Mouse (Mus musculus): ENCODE measurements at regions not wholly inside any gene's neighbourhood (a gene's known extent, or its start where the extent isn't known, plus 50 kb on each side); places are given as distances from the start of the nearest gene placed in this dataset.
A peak's percentile ranks its signal among the peaks of the same experiment; 100 is the strongest.

DNA sequence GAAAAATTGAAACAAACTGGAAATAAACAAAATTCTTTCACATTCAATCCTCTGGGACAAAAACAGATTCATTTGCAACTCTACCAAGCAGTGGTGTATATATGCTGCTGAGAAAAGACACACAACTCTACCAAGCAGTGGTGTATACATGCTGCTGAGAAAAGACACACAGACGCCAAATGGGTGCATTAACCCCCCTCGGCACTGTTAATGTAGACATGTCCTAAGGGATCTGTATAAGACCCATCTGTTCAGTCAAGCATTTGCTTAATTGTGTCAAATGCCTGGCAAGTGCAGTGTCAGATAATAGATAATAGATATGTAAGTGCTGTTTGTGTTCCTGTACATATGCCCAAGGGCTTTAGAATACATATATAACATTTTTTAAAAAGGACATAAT, 1035.2 kb upstream of the B3galt2 start:
- DNase-seq (ENCODE audit: low spot score in 2 of 2): no peak

DNA sequence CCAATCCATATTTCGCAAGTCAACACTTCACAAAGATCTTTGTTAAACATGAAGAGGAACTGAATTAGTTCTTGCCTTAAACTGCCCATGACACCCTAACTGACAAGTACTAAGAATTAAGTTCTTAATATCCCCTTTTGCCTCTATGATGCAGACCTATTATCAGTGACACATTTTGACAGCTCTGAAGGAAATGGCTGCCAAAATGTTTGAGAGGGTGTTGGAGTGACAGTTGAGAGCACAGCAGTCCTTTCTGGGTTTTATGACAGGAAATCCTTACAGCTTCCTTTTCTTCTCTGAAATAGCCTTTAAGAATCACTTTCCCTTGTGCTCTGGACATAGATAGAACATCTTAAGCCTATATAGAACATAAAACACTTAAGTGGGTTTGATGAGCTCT, 1034.4 kb upstream of the B3galt2 start:
- DNase-seq (ENCODE audit: low spot score in 2 of 2): no peak

DNA sequence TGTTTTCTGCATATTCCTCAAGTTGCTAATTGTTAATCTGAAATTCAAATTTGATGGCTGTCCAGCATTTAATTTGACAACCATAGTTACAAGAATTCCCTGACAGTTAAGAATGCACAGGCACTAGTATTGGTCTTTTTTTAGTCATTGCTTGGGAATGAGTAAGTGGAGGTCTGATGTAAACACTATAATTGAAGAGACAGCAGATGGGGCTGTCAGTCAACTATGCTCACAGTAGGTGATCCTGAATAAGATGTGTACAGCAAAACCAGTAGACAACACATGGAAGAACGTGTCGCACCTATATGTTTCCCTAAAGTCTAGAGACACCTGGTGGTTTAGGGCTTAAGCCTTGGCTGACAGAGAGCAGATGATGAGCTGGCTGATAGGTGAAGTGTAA, 1019.0 kb upstream of the B3galt2 start:
- DNase-seq (ENCODE audit: low spot score in 2 of 2): no peak

DNA sequence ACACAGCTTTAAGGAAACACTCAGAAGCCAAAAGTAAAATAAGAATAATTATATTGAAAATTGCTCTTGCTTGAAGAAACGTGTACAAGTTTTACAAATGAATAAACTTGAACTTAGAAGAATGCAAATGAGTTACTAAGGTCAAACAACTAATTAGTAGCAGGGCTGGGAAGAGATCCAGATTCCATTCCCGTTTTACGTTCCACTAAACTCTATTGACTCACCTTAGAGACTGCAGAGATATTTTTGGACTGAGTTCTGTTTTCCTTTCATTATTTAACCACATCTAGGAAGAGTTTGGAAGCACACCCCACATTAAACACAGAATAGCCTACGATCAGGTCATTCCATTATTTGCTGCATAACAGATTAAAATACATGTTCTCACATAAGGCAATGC, 1016.2 kb upstream of the B3galt2 start:
- DNase-seq (ENCODE audit: low spot score in 2 of 2): no peak

DNA sequence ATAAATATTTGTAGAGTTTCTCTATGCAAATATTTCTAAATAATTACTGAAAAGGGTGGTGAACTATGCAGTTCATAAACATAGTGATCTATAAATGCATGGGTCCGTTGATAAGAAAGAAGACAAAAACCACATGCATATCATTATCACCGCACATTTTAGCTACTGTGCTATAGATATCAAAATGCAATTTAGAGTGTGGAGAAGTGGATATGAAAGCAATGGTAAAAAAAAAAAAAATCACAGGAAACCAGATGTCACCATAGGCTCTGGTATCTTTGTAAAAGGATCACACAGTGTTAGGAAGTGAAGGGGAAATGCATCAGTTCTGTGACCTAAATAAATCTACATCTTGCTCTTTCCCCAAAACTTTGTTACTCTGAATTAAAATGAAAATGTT, 985.2 kb upstream of the B3galt2 start:
- DNase-seq (ENCODE audit: low spot score in 2 of 2): no peak

DNA sequence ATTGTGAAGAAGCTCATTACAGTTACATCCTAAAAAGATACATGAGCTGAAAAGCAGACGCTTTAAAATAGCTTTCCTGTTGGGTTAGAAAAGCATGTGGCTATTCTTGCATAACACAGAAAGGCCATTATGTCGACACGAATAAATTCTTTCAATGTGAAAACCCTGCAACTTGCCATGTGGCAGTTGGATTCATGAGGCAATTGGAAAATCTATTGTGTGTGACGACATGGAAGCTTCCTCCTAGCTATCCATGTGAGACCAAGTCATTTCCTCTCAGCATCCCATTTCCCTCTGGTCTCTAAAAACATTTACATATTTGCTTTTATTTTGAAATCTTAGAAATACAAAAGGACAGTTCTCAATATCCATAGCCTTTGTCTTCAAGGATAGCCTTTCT, 975.2 kb upstream of the B3galt2 start:
- DNase-seq (ENCODE audit: low spot score in 2 of 2): no peak

DNA sequence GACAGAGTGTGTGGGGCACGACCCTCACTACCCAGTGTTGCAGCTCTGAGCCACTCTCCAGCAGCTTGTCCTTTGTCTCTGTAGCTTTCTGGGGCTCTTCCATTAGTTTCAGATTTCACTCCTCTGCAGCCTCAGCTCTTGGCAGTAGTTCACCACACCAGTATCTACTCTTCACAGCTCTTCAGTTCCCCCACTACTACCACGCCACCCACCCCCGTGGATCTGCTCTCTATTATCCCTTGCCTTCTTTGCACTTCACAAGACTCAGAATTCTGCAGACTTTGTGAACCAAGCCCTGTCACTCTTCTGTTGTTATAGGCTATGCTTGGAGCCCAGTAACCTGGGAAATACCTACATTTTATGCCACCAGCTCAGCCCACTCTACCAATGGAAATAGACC, 960.5 kb upstream of the B3galt2 start:
- peak in 1 of 2 experiments; percentile 2 for DNase-seq (ENCODE audit: low spot score in 2 of 2)

DNA sequence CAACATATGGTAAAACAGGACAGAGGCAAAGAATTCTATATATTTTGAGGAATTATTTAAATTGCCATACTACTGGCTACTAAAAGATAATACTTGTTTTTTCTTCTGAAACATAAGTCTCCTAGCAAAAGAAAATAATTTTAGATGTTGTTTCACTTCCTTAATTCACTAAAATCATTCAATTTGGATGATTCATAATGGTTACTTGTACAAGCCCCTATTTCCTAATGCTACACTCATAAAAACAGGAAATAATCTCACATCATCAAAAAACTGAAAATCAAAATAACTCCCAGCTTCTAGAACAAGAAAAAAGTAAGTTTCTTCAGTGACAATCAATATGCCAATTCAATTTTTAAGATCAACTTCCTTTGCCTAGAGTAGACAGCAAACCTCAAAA, 951.6 kb upstream of the B3galt2 start:
- no peak for DNase-seq (ENCODE audit: low spot score in 2 of 2)

DNA sequence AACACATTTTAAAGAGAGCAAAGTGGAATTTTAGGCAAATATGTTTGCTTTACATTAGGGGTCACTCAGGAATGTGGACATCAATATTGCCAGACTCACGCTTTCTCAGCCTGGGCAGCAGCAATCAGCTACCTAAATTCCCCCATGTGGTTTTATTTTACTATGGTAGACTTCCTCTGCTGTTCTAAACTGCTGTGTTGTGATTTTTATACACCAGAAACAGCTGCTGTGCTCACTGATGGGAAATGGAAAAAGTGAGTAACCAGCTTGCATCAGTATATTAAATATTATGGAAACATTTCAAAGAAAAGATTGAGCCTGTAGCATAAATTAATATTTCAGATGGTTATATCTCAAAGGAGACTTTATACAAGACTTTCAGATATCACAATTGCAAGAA, 945.3 kb upstream of the B3galt2 start:
- DNase-seq (ENCODE audit: low spot score in 2 of 2): no peak

DNA sequence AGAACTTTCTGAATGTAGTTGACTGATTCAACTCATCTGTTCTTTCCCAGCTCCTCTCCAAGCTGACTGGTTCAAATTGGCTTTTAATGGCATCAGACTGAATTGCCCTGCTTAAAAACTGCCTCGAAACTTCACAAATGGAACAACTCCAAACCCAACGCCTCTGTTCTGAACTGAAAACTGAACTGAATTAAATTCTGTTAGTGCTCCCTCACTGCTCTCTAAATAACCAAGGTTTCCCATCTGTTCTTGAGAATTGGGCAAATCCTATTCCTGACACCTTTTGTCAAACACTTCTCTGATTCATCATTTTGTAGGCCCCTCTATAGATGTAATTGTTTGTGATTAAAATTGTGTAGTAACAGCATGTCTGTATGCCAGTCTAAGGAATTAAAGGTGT, 932.2 kb upstream of the B3galt2 start:
- DNase-seq (ENCODE audit: low spot score in 2 of 2): no peak

DNA sequence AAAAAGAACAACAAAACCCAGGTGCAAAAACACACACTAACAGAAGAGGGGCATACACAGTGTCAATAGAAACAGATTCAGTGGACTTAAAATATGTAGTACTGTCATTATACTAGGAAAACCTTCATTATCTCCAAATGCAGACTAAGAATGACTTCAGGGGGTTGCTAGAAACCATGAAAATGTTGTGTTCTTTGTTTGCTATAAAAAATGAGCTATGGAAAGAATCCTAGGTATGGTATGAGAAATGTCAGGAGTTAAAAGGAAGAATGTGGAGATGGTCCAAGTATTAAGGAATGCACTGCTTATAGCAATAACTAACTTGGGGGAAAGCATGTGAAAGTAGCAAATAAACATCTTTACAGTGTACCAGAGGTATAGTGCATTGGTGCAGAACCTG, 910.2 kb upstream of the B3galt2 start:
- no peak for DNase-seq (ENCODE audit: low spot score in 2 of 2)

DNA sequence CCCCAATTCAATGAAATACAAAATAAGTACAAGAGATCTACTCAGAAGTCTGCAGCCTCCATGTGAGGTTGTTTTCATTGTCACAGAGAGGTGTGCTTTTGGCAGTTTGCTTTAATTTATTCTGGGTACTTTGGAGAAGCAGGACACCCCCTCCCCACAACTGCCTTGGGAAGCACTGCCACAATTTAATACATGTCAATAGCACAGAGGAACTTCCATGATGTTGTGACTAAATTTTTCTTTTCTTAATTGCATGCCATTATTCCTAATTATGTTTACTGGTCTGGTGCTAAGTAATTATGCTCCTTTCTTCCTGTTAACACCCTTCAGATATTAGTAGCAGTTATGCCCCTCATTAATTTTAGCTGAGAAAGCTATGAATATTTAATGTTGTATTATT, 906.4 kb upstream of the B3galt2 start:
- no peak for DNase-seq (ENCODE audit: low spot score in 2 of 2)

DNA sequence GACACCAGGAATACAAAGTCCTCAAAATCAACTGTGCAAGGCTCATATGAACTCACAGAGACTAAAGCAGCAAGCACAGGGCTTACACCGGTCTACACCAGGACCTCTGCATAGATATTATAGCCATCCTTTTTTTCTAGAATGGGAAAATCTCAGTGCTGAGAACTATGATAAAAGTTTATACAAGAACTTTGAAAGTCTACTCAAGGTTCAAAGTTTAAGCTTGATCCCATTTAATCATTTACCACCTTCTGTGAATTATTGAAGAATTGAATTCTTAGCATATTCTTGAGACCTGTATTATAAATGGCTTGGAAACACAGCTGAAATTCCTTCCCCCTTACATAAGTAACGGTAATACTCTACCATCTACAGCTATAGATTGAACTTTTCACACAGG, 902.1 kb upstream of the B3galt2 start:
- DNase-seq (ENCODE audit: low spot score in 2 of 2): no peak

DNA sequence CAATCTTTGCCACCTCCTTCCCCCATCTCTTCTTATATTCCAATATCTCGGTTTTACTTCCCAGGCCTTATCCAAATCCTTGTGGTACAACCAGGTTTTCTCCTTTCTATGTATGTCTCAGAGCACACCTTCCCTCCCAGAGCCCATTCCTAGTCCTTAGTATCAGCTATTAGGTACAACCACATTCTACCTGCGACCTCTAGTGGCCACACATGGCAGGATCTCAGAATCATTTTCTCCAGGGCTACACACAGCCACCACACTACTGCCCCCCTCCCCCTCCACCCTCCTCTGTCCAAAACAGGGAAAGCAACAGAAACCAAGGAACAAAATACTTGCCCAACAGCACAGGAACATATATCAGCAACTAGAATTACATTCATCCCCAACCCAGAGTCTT, 898.2 kb upstream of the B3galt2 start:
- no peak for DNase-seq (ENCODE audit: low spot score in 2 of 2)

DNA sequence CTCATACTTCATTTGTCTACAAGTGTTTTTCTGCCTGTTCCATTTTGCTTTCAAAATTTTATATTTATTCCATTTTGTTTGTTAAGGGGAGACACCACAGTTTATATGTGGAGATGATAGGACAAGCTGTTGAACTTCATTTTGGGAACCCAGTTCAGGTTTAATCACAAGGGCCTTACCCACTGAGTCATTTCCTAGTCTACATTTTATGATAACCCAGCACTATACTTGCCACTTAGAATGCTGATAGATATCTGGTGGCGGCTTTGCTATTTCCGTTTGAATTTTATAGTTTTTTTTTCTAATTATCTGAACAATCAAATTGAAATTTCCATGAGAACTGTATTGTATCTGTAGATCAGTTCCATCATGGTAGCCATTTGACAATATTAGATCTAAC, 869.5 kb upstream of the B3galt2 start:
- DNase-seq (ENCODE audit: low spot score in 2 of 2): no peak

Data from right cerebral cortex, postnatal 36 days (tissue).